Mouse (Mus musculus) heart, adult 2 months (tissue): ENCODE measurements around the gene Slc4a5. TPM values are rescaled to one million over a fixed set of nuclear protein-coding genes. Genes with fewer than 3 reads are reported as not detected.
A peak's percentile ranks its signal among the peaks of the same experiment; 100 is the strongest.

Source experiments
- DNase-seq, 2 experiments: peaks; one replicate each; pipeline ENCODE4 v3.0.0; 2021
- H3K27ac ChIP-seq: fragments of 200-600 bp; 2 replicates; pipeline ENCODE4 v1.8.1; 2022
- H3K27me3 ChIP-seq: fragments of 200-500 bp; 2 replicates; pipeline ENCODE4 v1.6.1; 2012; ENCODE audit warnings: mild to moderate bottlenecking, low read length, inconsistent platforms, mixed read lengths; ENCODE audit not compliant: control insufficient read depth, insufficient read depth
- H3K36me3 ChIP-seq: fragments of 200-500 bp; 2 replicates; pipeline ENCODE4 v1.6.1; 2012; ENCODE audit warnings: low read length, inconsistent platforms; ENCODE audit not compliant: control insufficient read depth, insufficient read depth
- H3K4me1 ChIP-seq: fragments of 200-500 bp; 2 replicates; pipeline ENCODE4 v1.6.1; 2011; ENCODE audit warnings: low read length; ENCODE audit not compliant: control insufficient read depth, insufficient read depth
- H3K4me3 ChIP-seq: fragments of 200-600 bp; 2 replicates; pipeline ENCODE4 v1.8.1; 2022
- H3K79me2 ChIP-seq: fragments of 200-500 bp; replicated peaks from 2 replicates; pipeline ENCODE4 v1.6.1; 2012; ENCODE audit warnings: mild to moderate bottlenecking, inconsistent platforms, low read length, moderate library complexity, mixed read lengths; ENCODE audit not compliant: control insufficient read depth, insufficient read depth
- H3K9ac ChIP-seq: fragments of 200-500 bp; 2 replicates; pipeline ENCODE4 v1.6.1; 2012; ENCODE audit warnings: low read depth, mild to moderate bottlenecking, control low read depth, inconsistent platforms, low read length, mixed read lengths
- CTCF ChIP-seq: fragments of 200-600 bp; IDR thresholded peaks from 2 replicates; pipeline ENCODE4 v1.8.1; 2022; ENCODE audit warnings: antibody characterized with exemption, mild to moderate bottlenecking, moderate library complexity
- EP300 ChIP-seq: fragments of 200-500 bp; IDR thresholded peaks from 2 replicates; pipeline ENCODE4 v1.6.1; 2011; ENCODE audit warnings: low read depth, low read length, control low read depth; ENCODE audit not compliant: insufficient read depth
- POLR2A ChIP-seq: fragments of 200-500 bp; IDR thresholded peaks from 2 replicates; pipeline ENCODE4 v1.6.1; 2011; ENCODE audit warnings: mild to moderate bottlenecking, low read depth, low read length, control low read depth; ENCODE audit not compliant: insufficient read depth
- WGBS: fragments of 180-500 bp; shearing (Covaris S2); methylation state at CpG from one replicate; pipeline ENCODE4 v1.1.7; 2018; 5-methylcytosine and 5-hydroxymethylcytosine counted together
- intact Hi-C: fragments of 180-260 bp; cut with DNase I; formaldehyde crosslinking; loops from one replicate; pipeline ENCODE4 v1.15.1; 2025
- polyA plus RNA-seq: library from polyadenylated mRNA; depleted of rRNA; stranded (reverse); fragments of >200 nt; gene quantifications from 2 replicates; pipeline ENCODE4 v1.2.3, GENCODE M21; 2012
- total RNA-seq, 2 experiments: library from RNA; stranded (reverse); gene quantifications; 2 replicates each; pipeline ENCODE4 v1.2.3; 2021

The Slc4a5 gene
- total and polyA plus RNA-seq, 3 experiments, result 0.61 TPM; not detected in 2

DNA sequence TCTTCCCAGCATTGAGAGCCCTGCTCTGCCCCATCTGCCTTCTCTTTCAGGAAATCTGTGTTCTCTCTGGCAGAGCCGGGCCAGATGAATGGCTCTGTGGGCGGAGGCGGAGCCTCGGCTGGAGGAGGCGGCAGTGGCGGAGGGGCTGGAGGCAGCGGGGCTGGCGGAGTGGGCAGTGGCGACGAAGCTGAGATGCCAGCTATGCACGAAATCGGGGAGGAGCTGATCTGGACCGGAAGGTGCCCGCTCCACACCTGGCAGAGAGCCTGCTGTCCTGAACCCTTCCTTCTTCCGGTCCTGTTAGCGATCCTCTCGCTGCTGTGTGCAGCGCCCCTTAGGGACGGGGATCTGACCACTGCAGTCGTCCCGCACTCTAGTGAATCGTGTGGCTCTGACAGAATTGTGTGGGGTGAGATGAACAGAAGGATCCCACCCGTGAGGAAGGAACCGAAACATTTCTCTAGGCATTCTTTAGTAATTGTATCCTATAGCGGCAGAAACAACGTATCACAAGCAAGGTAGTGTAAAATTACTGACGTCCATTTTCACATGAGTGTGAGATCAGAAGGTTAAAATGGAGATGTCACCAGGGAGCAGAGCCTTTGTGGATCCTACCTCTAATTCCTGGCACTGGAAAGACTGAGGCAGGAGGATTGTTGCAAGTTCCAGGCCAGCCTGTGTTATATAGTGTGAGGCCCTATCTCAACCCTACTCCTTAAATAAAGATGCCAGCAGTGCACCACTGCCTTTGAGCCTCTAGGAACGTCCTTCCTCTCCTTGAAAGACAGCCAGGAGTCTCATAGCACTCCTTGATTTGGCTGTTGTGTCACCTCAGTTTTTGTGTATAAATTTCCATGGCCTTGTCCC is 48.7 kb downstream of the Slc4a5 start:
- peak overlapping the region; percentile 58 for H3K9ac ChIP-seq
- H3K27ac ChIP-seq, result peak overlapping the region; percentile 67
- H3K4me1 ChIP-seq, result peaks cover 2% of the 10 kb centered on the region
- peak overlapping the region; percentile 62 for H3K4me3 ChIP-seq
- DNase-seq, result peak; percentile 84 to 89
- H3K79me2 ChIP-seq, result no peaks in the 10 kb centered on the region
- intact Hi-C loops, result loop anchor here (5.0 to 10.0 kb wide), 2 partner anchors 164 to 271 kb away; partner anchors contain the start of genes Ccdc142, Gm42688 and Mrpl53
- WGBS, result 3% methylated on average over 28 of the region's 28 CpGs
- no peaks in the 10 kb centered on the region for H3K36me3 ChIP-seq
- H3K27me3 ChIP-seq, result no peaks in the 10 kb centered on the region
- TF ChIP-seq CTCF (peak; percentile 79), EP300 (0 out of 2 replicates have a peak, but pooled peaks have one; percentile 43), POLR2A (no peak; the same call in none of the 2 replicates)

DNA sequence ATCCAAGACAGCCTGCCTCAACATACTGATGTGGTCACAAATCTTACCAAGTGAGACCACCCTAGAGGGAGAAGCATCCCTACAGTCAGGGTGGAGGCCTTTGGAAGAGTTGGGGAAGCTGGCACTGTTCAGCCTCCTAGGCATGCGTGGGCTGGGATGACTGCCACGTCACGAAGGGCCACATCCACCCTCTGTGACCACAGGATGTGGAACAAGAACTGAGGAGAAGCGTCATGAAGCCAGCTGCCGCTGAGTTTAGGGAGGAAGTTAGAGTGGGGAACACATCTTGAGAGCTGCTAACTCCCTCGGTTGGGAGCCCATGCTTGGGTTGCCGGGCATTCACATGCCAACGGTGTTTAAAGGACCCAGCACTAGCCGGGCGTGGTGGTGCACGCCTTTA is 54.1 kb downstream of the Slc4a5 start:
- Histone ChIP-seq H3K27ac (no peak overlapping the region), H3K4me3 (no peak overlapping the region), H3K79me2 (no peaks in the 10 kb centered on the region), H3K4me1 (peaks cover under 1% of the 10 kb centered on the region; the same call in 1 of the 2 replicates), H3K36me3 (no peaks in the 10 kb centered on the region), H3K27me3 (no peaks in the 10 kb centered on the region), H3K9ac (no peak overlapping the region)
- WGBS, result 75% methylated on average over 11 of the region's 11 CpGs
- DNase-seq, result peak in 1 of 2 experiments; percentile 29
- TF ChIP-seq POLR2A (no peak), CTCF (no peak), EP300 (no peak)
- intact Hi-C loops, result no loop called here

GRCm38 (mm10) chr6:83277151-83277550 is 57.5 kb downstream of the Slc4a5 start:
- no peaks in the 10 kb centered on the region for H3K27me3 ChIP-seq
- no peak for DNase-seq
- H3K9ac ChIP-seq, result no peak overlapping the region
- H3K27ac ChIP-seq, result no peak overlapping the region
- H3K79me2 ChIP-seq, result no peaks in the 10 kb centered on the region
- H3K4me3 ChIP-seq, result no peak overlapping the region
- H3K4me1 ChIP-seq, result no peaks in the 10 kb centered on the region
- 59% methylated on average over 13 of the region's 13 CpGs for WGBS
- no peak for TF ChIP-seq POLR2A
- TF ChIP-seq CTCF, result no peak
- no peak for TF ChIP-seq EP300
- intact Hi-C loops, result loop anchor here (5.0 kb wide), 1 partner anchor 110 kb away; the partner anchor contains the start of gene Dctn1
- no peaks in the 10 kb centered on the region for H3K36me3 ChIP-seq

- WGBS, result 35% methylated on average over 2 of the region's 2 CpGs
- H3K4me3 ChIP-seq, result no peak overlapping the region
- H3K27ac ChIP-seq, result no peak overlapping the region
- no peak overlapping the region for H3K9ac ChIP-seq
- no peaks in the 10 kb centered on the region for H3K79me2 ChIP-seq
- TF ChIP-seq EP300, result no peak
- TF ChIP-seq CTCF, result peak; percentile 75
- intact Hi-C loops, result loop anchor here (2.0 to 5.0 kb wide), 2 partner anchors 64 to 112 kb away; partner anchors contain the start of gene Dctn1
- no peaks in the 10 kb centered on the region for H3K36me3 ChIP-seq
- DNase-seq, result no peak
- H3K4me1 ChIP-seq, result no peaks in the 10 kb centered on the region
- no peaks in the 10 kb centered on the region for H3K27me3 ChIP-seq
Observed at GRCm38 (mm10) chr6:83278881-83279280, 59.3 kb downstream of the Slc4a5 start.

DNA sequence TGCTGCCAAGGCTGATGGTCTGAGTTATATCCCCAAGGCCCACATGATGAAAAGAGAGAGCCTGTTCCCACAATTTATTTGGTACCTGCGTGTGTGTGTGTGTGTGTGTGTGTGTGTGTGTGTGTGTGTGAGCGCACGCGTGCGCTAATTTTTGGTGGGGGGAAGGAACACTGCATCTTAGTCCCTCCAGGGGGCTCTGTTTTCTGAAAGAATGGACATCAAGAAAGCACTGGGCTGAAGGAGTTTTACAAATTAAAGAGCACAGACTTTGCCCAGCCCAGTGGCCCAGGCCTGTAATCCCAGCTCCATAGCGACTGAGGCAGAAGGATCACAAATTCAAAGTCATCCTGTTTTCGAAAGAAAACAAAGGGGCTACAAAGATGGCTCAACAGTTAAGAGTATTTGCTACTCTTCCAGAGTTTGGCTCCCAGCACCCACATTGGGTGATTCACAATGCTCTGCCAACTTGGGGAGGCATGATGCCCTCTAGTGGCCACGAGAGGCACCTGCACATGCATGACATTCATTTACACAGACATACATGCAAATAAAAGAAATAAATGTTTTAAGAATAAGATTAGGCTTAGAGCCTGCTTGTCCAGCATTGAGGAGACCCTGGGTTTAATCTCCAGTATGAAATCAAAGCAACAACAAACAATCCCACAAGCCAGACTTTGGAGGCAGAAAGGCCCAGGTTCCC is 60.8 kb downstream of the Slc4a5 start:
- Histone ChIP-seq H3K27me3 (no peaks in the 10 kb centered on the region), H3K36me3 (no peaks in the 10 kb centered on the region), H3K27ac (no peak overlapping the region), H3K4me1 (no peaks in the 10 kb centered on the region), H3K79me2 (no peaks in the 10 kb centered on the region), H3K9ac (no peak overlapping the region), H3K4me3 (no peak overlapping the region)
- DNase-seq, result no peak
- TF ChIP-seq POLR2A, result no peak
- peak; percentile 70 for TF ChIP-seq CTCF
- 75% methylated on average over 8 of the region's 8 CpGs for WGBS
- intact Hi-C loops, result no loop called here
